Mouse (Mus musculus): ENCODE data around the gene Dnttip2. TPM values are rescaled to one million over a fixed set of nuclear protein-coding genes. Genes with fewer than 3 reads are reported as not detected.

Gene Dnttip2
- 15.8 and 16.2 TPM in 2 replicates for polyA plus RNA-seq (2012; rRNA removed)

GRCm38 (mm10) chr3:122274241-122275024 lies at the start of gene Dnttip2:
TSS of gene Dnttip2 (plus strand) at chr3:122274388.

GRCm38 (mm10) chr3:122245215-122245877 lies 28.8 kb upstream of the Dnttip2 start, which contains the start of gene Gclm:
TSS of gene Gclm (plus strand) at chr3:122245557.

GRCm38 (mm10) chr3:122293954-122294850 lies 20.0 kb downstream of the Dnttip2 start, which contains the start of gene Bcar3:
TSS of gene Bcar3 (plus strand) at chr3:122294136.

Other genes starting within 250 kb of the Dnttip2 start
- 0.42 and 0.45 TPM in 2 replicates for gene Abca4, start 229.9 kb upstream of the Dnttip2 start, polyA plus RNA-seq (2012; rRNA removed)
- gene Gclm, start 28.8 kb upstream of the Dnttip2 start, polyA plus RNA-seq (2012; rRNA removed) = 104 and 120 TPM in 2 replicates
- gene Bcar3, start 19.7 kb downstream of the Dnttip2 start, polyA plus RNA-seq (2012; rRNA removed) = 13.1 and 13.2 TPM in 2 replicates